Mouse (Mus musculus) thymus, adult 2 months (tissue): Measurements from ENCODE around the gene Ankrd34b. TPM values are rescaled to one million over a fixed set of nuclear protein-coding genes. Genes with fewer than 3 reads are reported as not detected.

Experiments used
- DNase-seq: peaks from one replicate; pipeline ENCODE4 v3.0.0; 2021
- H3K27ac ChIP-seq: fragments of 200-500 bp; 2 replicates; pipeline ENCODE4 v1.5.1; 2012; ENCODE audit warnings: low read length, control low read depth; ENCODE audit not compliant: control insufficient read depth, insufficient read depth
- H3K27me3 ChIP-seq: fragments of 200-500 bp; 2 replicates; pipeline ENCODE4 v1.6.1; 2012; ENCODE audit warnings: mild to moderate bottlenecking, low read length, moderate library complexity, mixed read lengths; ENCODE audit not compliant: control insufficient read depth, insufficient read depth
- H3K36me3 ChIP-seq: fragments of 200-500 bp; 2 replicates; pipeline ENCODE4 v1.6.1; 2012; ENCODE audit warnings: mild to moderate bottlenecking, low read length, moderate library complexity; ENCODE audit not compliant: control insufficient read depth, insufficient read depth
- H3K4me1 ChIP-seq: fragments of 200-500 bp; replicated peaks from 2 replicates; pipeline ENCODE4 v1.6.1; 2012; ENCODE audit warnings: low read length; ENCODE audit not compliant: control insufficient read depth, insufficient read depth
- H3K4me3 ChIP-seq: fragments of 200-500 bp; 2 replicates; pipeline ENCODE4 v1.5.1; 2012; ENCODE audit warnings: mild to moderate bottlenecking, low read length, control low read depth, moderate library complexity; ENCODE audit not compliant: control insufficient read depth, insufficient read depth
- CTCF ChIP-seq: fragments of 200-500 bp; IDR thresholded peaks from 2 replicates; pipeline ENCODE4 v1.5.1; 2012; ENCODE audit warnings: mild to moderate bottlenecking, control low read depth, low read length, moderate library complexity, borderline replicate concordance; ENCODE audit not compliant: control insufficient read depth, poor library complexity, insufficient read depth; ENCODE audit errors: extremely low read depth
- POLR2A ChIP-seq: fragments of 200-500 bp; IDR thresholded peaks from 2 replicates; pipeline ENCODE4 v1.6.1; 2012; ENCODE audit warnings: mild to moderate bottlenecking, low read length, control low read depth, moderate library complexity; ENCODE audit not compliant: control insufficient read depth, poor library complexity, insufficient read depth; ENCODE audit errors: extremely low read depth
- WGBS: fragments of 180-500 bp; shearing (Covaris S2); methylation state at CpG from one replicate; pipeline ENCODE4 v1.1.7; 2018; 5-methylcytosine and 5-hydroxymethylcytosine counted together
- polyA plus RNA-seq: library from polyadenylated mRNA; depleted of rRNA; stranded (reverse); fragments of >200 nt; gene quantifications from 2 replicates; pipeline ENCODE4 v1.2.3, GENCODE M21; 2012

Gene Ankrd34b
- polyA plus RNA-seq, 1 experiment, result 0.05 TPM

DNA sequence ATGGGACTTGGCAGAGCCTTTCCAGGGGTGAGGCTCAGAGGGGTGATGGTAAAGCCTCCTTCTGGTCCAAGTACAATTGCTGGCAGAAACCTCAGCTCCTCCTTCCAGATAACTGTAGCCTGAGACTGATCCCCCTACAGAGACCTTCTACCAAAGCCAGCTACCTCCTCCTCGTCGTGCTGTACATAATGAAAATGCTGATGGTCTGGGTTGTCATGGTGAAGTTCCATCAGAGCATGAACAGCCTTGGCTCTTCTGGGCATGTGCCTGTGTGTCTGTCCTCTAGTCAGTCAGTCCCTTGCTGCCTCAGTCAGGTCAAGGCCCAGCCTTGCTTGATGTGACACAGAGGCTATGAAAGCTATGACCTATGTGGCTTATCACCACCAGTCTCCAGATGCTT is 15.2 kb upstream of the Ankrd34b start:
- Histone ChIP-seq H3K4me3 (no peak overlapping the region), H3K27ac (no peak overlapping the region), H3K4me1 (no peaks in the 10 kb centered on the region), H3K36me3 (no peaks in the 10 kb centered on the region), H3K27me3 (no peaks in the 10 kb centered on the region)
- no peak for TF ChIP-seq POLR2A
- no peak for TF ChIP-seq CTCF
- WGBS, result 87% methylated on average over 2 of the region's 2 CpGs
- no peak for DNase-seq

DNA sequence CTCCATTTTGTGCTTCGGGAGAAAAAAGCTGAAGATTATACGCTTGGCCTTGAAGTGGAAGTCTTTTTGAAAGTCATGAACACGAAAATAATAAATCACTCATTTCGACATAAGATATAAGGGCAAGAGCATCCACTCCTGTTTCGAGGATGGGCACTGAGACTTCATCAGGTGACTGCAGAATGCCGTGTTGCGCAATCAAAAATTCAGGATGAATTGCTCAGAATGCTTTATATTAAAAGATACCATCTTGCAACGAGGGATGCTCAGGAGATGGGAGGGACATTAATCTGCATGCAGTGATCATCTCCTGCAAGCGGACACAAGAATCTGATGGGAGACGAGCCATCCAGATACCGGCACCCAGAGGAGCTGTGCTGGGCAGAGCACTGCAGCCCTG is 6.1 kb upstream of the Ankrd34b start:
- Histone ChIP-seq H3K4me3 (no peak overlapping the region), H3K36me3 (no peaks in the 10 kb centered on the region), H3K27ac (no peak overlapping the region), H3K27me3 (no peaks in the 10 kb centered on the region), H3K4me1 (no peaks in the 10 kb centered on the region)
- WGBS, result 90% methylated on average over 11 of the region's 11 CpGs
- no peak for DNase-seq
- no peak for TF ChIP-seq CTCF
- no peak for TF ChIP-seq POLR2A

GRCm38 (mm10) chr13:92423711-92424110 is 2.0 kb upstream of the Ankrd34b start:
- Histone ChIP-seq H3K4me3 (no peak overlapping the region), H3K4me1 (peaks cover 11% of the 10 kb centered on the region), H3K27me3 (peaks cover 8% of the 10 kb centered on the region; the same call in 1 of the 2 replicates), H3K36me3 (no peaks in the 10 kb centered on the region), H3K27ac (no peak overlapping the region)
- TF ChIP-seq CTCF, result no peak
- no peak for TF ChIP-seq POLR2A
- DNase-seq, result no peak
- WGBS, result 62% methylated on average over 3 of the region's 3 CpGs

- H3K36me3 ChIP-seq, result no peaks in the 10 kb centered on the region
- no peak overlapping the region for H3K27ac ChIP-seq
- WGBS, result 3% methylated on average over 92 of the region's 92 CpGs
- H3K4me3 ChIP-seq, result peak overlapping the region; percentile 26
- no peak for DNase-seq
- H3K4me1 ChIP-seq, result peaks cover 11% of the 10 kb centered on the region
- TF ChIP-seq CTCF, result no peak
- no peak for TF ChIP-seq POLR2A
- peaks cover 8% of the 10 kb centered on the region; the same call in 1 of the 2 replicates for H3K27me3 ChIP-seq
These were observed 777 bp downstream of the Ankrd34b start for GRCm38 (mm10) chr13:92426294-92427051.

- no peak for DNase-seq
- H3K4me1 ChIP-seq, result peaks cover 11% of the 10 kb centered on the region
- H3K27me3 ChIP-seq, result peaks cover 8% of the 10 kb centered on the region; the same call in 1 of the 2 replicates
- WGBS, result 47% methylated on average over 4 of the region's 4 CpGs
- no peak for TF ChIP-seq CTCF
- no peak for TF ChIP-seq POLR2A
- no peaks in the 10 kb centered on the region for H3K36me3 ChIP-seq
- no peak overlapping the region for H3K4me3 ChIP-seq
- H3K27ac ChIP-seq, result no peak overlapping the region
These were observed 1.7 kb downstream of the Ankrd34b start for GRCm38 (mm10) chr13:92427351-92427855.

DNA sequence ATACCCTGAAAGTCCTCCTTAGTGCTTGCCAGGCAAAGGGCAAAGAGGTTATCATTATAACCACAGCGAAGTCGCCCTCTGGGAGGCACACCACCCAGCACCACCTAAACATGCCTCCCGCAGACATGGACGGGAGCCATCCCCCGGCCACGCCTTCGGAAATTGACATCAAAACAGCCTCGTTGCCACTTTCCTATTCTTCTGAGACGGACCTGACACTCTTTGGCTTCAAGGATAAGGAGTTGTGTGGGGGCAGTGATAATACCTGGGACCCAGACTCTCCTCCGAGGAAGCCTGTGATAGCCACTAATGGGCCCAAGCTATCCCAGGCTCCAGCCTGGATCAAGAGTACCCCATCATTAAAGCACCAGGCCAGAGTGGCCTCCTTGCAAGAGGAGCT is 13.0 kb downstream of the Ankrd34b start:
- no peak for TF ChIP-seq CTCF
- no peak for TF ChIP-seq POLR2A
- Histone ChIP-seq H3K4me3 (no peak overlapping the region), H3K27ac (no peak overlapping the region), H3K4me1 (no peaks in the 10 kb centered on the region), H3K36me3 (no peaks in the 10 kb centered on the region), H3K27me3 (no peaks in the 10 kb centered on the region)
- 95% methylated on average over 10 of the region's 10 CpGs for WGBS
- DNase-seq, result no peak

DNA sequence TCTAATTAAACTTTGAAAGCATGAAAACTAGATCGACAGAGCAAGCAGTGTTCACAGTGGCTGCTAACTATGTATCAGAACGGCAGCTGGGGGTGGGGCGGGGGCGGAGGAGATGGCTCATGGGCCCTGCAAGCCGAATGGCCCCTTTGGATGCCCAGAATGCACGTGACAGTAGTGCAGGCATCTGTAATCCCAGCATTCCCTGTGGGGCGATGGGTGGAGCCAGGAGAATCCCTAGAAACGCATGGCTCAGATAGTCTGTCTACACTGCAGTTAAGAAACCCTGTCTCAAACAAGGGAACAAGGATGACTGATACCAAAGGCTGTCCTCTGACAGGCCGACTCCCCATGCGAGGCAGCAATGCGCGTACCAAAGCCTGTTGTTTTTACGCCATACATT is 14.6 kb downstream of the Ankrd34b start:
- no peaks in the 10 kb centered on the region for H3K4me1 ChIP-seq
- WGBS, result 93% methylated on average over 13 of the region's 13 CpGs
- TF ChIP-seq CTCF (no peak), POLR2A (no peak)
- no peak overlapping the region for H3K27ac ChIP-seq
- H3K4me3 ChIP-seq, result no peak overlapping the region
- H3K27me3 ChIP-seq, result no peaks in the 10 kb centered on the region
- no peak for DNase-seq
- H3K36me3 ChIP-seq, result no peaks in the 10 kb centered on the region
